Mouse (Mus musculus): ENCODE data around the gene Prkce.

Gene Prkce

GRCm38 (mm10) chr17:86226198-86226597, 58.6 kb downstream of the Prkce start:
- DNase-seq: no peak

GRCm38 (mm10) chr17:86226635-86227034, 59.0 kb downstream of the Prkce start:
- DNase-seq: no peak

GRCm38 (mm10) chr17:86227389-86227788, 59.8 kb downstream of the Prkce start:
- DNase-seq: no peak

- no peak for DNase-seq
These were observed 61.3 kb downstream of the Prkce start for GRCm38 (mm10) chr17:86228850-86229249.

- no peak for DNase-seq
These were observed 62.6 kb downstream of the Prkce start for GRCm38 (mm10) chr17:86230141-86230633.

GRCm38 (mm10) chr17:86231741-86232179, 64.2 kb downstream of the Prkce start:
- no peak for DNase-seq

GRCm38 (mm10) chr17:86232248-86232647, 64.7 kb downstream of the Prkce start:
- no peak for DNase-seq

GRCm38 (mm10) chr17:86234587-86235150, 67.1 kb downstream of the Prkce start:
- DNase-seq: no peak

GRCm38 (mm10) chr17:86236026-86236712, 68.6 kb downstream of the Prkce start:
- peak in 1 of 2 experiments; percentile 46 for DNase-seq

- peak; percentile 75 to 82 for DNase-seq
These were observed 69.5 kb downstream of the Prkce start for GRCm38 (mm10) chr17:86236861-86237763.

GRCm38 (mm10) chr17:86242291-86242690, 74.7 kb downstream of the Prkce start:
- no peak for DNase-seq

GRCm38 (mm10) chr17:86243109-86243527, 75.5 kb downstream of the Prkce start:
- DNase-seq: peak; percentile 36 to 37

- no peak for DNase-seq
These were observed 76.8 kb downstream of the Prkce start for GRCm38 (mm10) chr17:86244397-86244796.

GRCm38 (mm10) chr17:86248832-86249231, 81.2 kb downstream of the Prkce start:
- peak; percentile 25 to 48 for DNase-seq

GRCm38 (mm10) chr17:86249499-86250405, 82.2 kb downstream of the Prkce start:
- no peak for DNase-seq

- DNase-seq: no peak
These were observed 82.9 kb downstream of the Prkce start for GRCm38 (mm10) chr17:86250406-86250905.

GRCm38 (mm10) chr17:86253884-86254283, 86.3 kb downstream of the Prkce start:
- no peak for DNase-seq

GRCm38 (mm10) chr17:86254285-86254684, 86.7 kb downstream of the Prkce start:
- peak in 1 of 2 experiments; percentile 24 for DNase-seq

GRCm38 (mm10) chr17:86254978-86255377, 87.4 kb downstream of the Prkce start:
- DNase-seq: no peak

- peak; percentile 50 to 72 for DNase-seq
These were observed 89.1 kb downstream of the Prkce start for GRCm38 (mm10) chr17:86256730-86257131.

- DNase-seq: no peak
These were observed 93.5 kb downstream of the Prkce start for GRCm38 (mm10) chr17:86261067-86261466.

Measured in lung, adult 18-20 months (tissue).